In genomic region chr5:15688874-15689658, GRCm38 (mm10) we compare ENCODE assay signal across 18 mouse cellular contexts. TPM values are rescaled to one million over a fixed set of nuclear protein-coding genes. Genes with fewer than 3 reads are reported as not detected.
A peak's percentile ranks its signal among the peaks of the same experiment; 100 is the strongest.
DNase-seq lines count a peak whose midpoint lies in the region; ATAC-seq and TF ChIP-seq lines count a peak whose summit lies in the region.
"Not testable (repeated sequence)": the region's sequence is repeated elsewhere in the genome, so short reads cannot be mapped to it uniquely, and the experiment has no call there.
"Had no signal": no experiment of that assay in that cellular context is flagged by ENCODE, and none has a peak within 500 bp of the region (broad histone marks: within the 10 kb centered on the region; RNA-seq: fewer than 3 reads in every experiment).

No protein-coding gene starts in this region.

- ATAC-seq in cerebellum, adult (ENCODE audit: insufficient number of reproducible peaks, low FRiP score, low TSS enrichment) = 0 out of 2 replicates have a peak, but pooled peaks have one; percentile 61
- ATAC-seq in forebrain, embryonic 14.5 days = peak; percentile 62
- ATAC-seq in heart, embryonic 15.5 days (replicated peaks; ENCODE audit: insufficient number of reproducible peaks, insufficient read depth, low FRiP score, low read depth) = peak; percentile 85
- ATAC-seq in hindbrain, postnatal 0 days = peak; percentile 79
- peak; percentile 84 for ATAC-seq in kidney, postnatal 0 days (replicated peaks; ENCODE audit: low FRiP score, low read depth)
- ATAC-seq in liver, embryonic 14.5 days (ENCODE audit: insufficient read depth) = peak; percentile 48
- peak; percentile 81 for ATAC-seq in midbrain, embryonic 11.5 days (ENCODE audit: low FRiP score)
- ATAC-seq in neural tube, embryonic 13.5 days (ENCODE audit: low read depth) = peak; percentile 81

- not testable (repeated sequence) for H3K9ac ChIP-seq in forebrain, embryonic 14.5 days (ENCODE audit: low read length); heart, embryonic 15.5 days; hindbrain, postnatal 0 days (replicated peaks; ENCODE audit: low read length); kidney, postnatal 0 days (ENCODE audit: low read depth, low read length); liver, embryonic 14.5 days (replicated peaks); midbrain, embryonic 11.5 days (ENCODE audit: low read length); neural tube, embryonic 13.5 days

- H3K27ac ChIP-seq in forebrain, embryonic 14.5 days (ENCODE audit: low read depth, low read length); heart, embryonic 15.5 days; hindbrain, postnatal 0 days; kidney, postnatal 0 days; liver, embryonic 14.5 days; midbrain, embryonic 11.5 days (ENCODE audit: low read depth, low read length); neural tube, embryonic 13.5 days (replicated peaks): not testable (repeated sequence)

- not testable (repeated sequence) for H3K4me3 ChIP-seq in forebrain, embryonic 14.5 days (ENCODE audit: low read depth, low read length); heart, embryonic 15.5 days; hindbrain, postnatal 0 days (ENCODE audit: low read length); kidney, postnatal 0 days (replicated peaks; ENCODE audit: low read depth, low read length); liver, embryonic 14.5 days (ENCODE audit: insufficient read depth in 1 of 2, low read depth in 2 of 2, low read length in 2 of 2); midbrain, embryonic 11.5 days (ENCODE audit: low read depth, low read length); neural tube, embryonic 13.5 days

- not testable (repeated sequence) for DNase-seq in forebrain, embryonic 14.5 days (ENCODE audit: low spot score); hindbrain, postnatal 0 days (ENCODE audit: low spot score); kidney, postnatal 0 days (ENCODE audit: low spot score); liver, embryonic 14.5 days (ENCODE audit: low read depth in 3 of 3, low spot score in 3 of 3)
- DNase-seq in midbrain, embryonic 11.5 days (ENCODE audit: low spot score, missing footprints) = peak; percentile 53

- H3K4me1 ChIP-seq in forebrain, embryonic 14.5 days (ENCODE audit: control insufficient read depth, insufficient read depth, low read length); heart, embryonic 15.5 days (replicated peaks); hindbrain, postnatal 0 days (ENCODE audit: insufficient read depth, low read length); kidney, postnatal 0 days (replicated peaks; ENCODE audit: insufficient read depth, low read length); liver, embryonic 14.5 days (replicated peaks; ENCODE audit: control insufficient read depth in 2 of 2, insufficient read depth in 2 of 2, low read length in 1 of 2); midbrain, embryonic 11.5 days (ENCODE audit: control insufficient read depth, insufficient read depth, low read length); neural tube, embryonic 13.5 days (replicated peaks): not testable (repeated sequence)

- H3K9me3 ChIP-seq in forebrain, embryonic 14.5 days (replicated peaks; ENCODE audit: control insufficient read depth, low read length); hindbrain, postnatal 0 days (ENCODE audit: low read length); kidney, postnatal 0 days (replicated peaks; ENCODE audit: low read length); liver, embryonic 14.5 days (ENCODE audit: control insufficient read depth, low read length): not testable (repeated sequence)
- peaks cover 11% of the 10 kb centered on the region; the same call in 1 of the 2 replicates for H3K9me3 ChIP-seq in heart, embryonic 15.5 days (replicated peaks)
- H3K9me3 ChIP-seq in midbrain, embryonic 11.5 days (ENCODE audit: control insufficient read depth, low read length) = peaks cover 13% of the 10 kb centered on the region
- H3K9me3 ChIP-seq in neural tube, embryonic 13.5 days = peaks cover 36% of the 10 kb centered on the region

- H3K36me3 ChIP-seq in forebrain, embryonic 14.5 days (ENCODE audit: control insufficient read depth, insufficient read depth, low read length); heart, embryonic 15.5 days; hindbrain, postnatal 0 days (ENCODE audit: insufficient read depth, low read length); kidney, postnatal 0 days (ENCODE audit: insufficient read depth, low read length); liver, embryonic 14.5 days (replicated peaks; ENCODE audit: control insufficient read depth, insufficient read depth, low read depth); midbrain, embryonic 11.5 days (ENCODE audit: control insufficient read depth, insufficient read depth, low read length); neural tube, embryonic 13.5 days: not testable (repeated sequence)

- TF ChIP-seq EP300 in liver, embryonic 14.5 days (IDR thresholded peaks at IDR 0.05; ENCODE audit: low read depth) = not testable (repeated sequence)

- H3K27me3 ChIP-seq in forebrain, embryonic 14.5 days (replicated peaks; ENCODE audit: control insufficient read depth, insufficient read depth, low read length); heart, embryonic 15.5 days; hindbrain, postnatal 0 days (ENCODE audit: insufficient read depth, low read length); kidney, postnatal 0 days (ENCODE audit: insufficient read depth, low read length); liver, embryonic 14.5 days (ENCODE audit: control insufficient read depth, insufficient read depth, low read length); midbrain, embryonic 11.5 days (ENCODE audit: control insufficient read depth, insufficient read depth, low read length); neural tube, embryonic 13.5 days: not testable (repeated sequence)

- TF ChIP-seq CTCF in hindbrain, postnatal 0 days (IDR thresholded peaks at IDR 0.05; ENCODE audit: low read depth); kidney, postnatal 0 days (IDR thresholded peaks at IDR 0.05; ENCODE audit: low read depth); liver, embryonic 14.5 days (IDR thresholded peaks at IDR 0.05; ENCODE audit: low read depth): not testable (repeated sequence)

- 63% methylated on average over 4 of the region's 4 CpGs for WGBS in forebrain, embryonic 14.5 days
- 58% methylated on average over 4 of the region's 4 CpGs for WGBS in heart, embryonic 15.5 days
- WGBS in hindbrain, postnatal 0 days = 59% methylated on average over 4 of the region's 4 CpGs
- 57% methylated on average over 4 of the region's 4 CpGs for WGBS in kidney, postnatal 0 days
- 41% methylated on average over 4 of the region's 4 CpGs for WGBS in liver, embryonic 14.5 days (ENCODE audit: insufficient replicate concordance)
- 58% methylated on average over 4 of the region's 4 CpGs for WGBS in midbrain, embryonic 11.5 days
- WGBS in neural tube, embryonic 13.5 days = 61% methylated on average over 4 of the region's 4 CpGs

- H3K4me2 ChIP-seq in forebrain, embryonic 14.5 days (ENCODE audit: low read length); heart, embryonic 15.5 days; hindbrain, postnatal 0 days (ENCODE audit: low read depth, low read length); kidney, postnatal 0 days (ENCODE audit: low read length); liver, embryonic 14.5 days (ENCODE audit: low read depth); midbrain, embryonic 11.5 days; neural tube, embryonic 13.5 days: not testable (repeated sequence)

RNA-seq across cellular contexts. Expression of gene Speer4c, which starts 25.0 kb away (rescaled TPM):
- not detected in 2 replicates for polyA plus RNA-seq in forebrain, embryonic 14.5 days (2014; fragmentation: Nextera tagmentation; extraction: Ambion mirVana)
- polyA plus RNA-seq in heart, embryonic 15.5 days (2015; fragmentation: Nextera tagmentation; extraction: Ambion mirVana) = not detected in 2 replicates
- total RNA-seq in hindbrain, postnatal 0 days (2014; rRNA removed) = not detected in 2 replicates
- polyA plus RNA-seq in hindbrain, postnatal 0 days (2015; fragmentation: Nextera tagmentation; extraction: Ambion mirVana) = not detected in 2 replicates
- polyA plus RNA-seq in kidney, postnatal 0 days (2015; fragmentation: Nextera tagmentation; extraction: Ambion mirVana) = not detected in 2 replicates
- not detected in 2 replicates for polyA plus RNA-seq in liver, embryonic 14.5 days (2012; rRNA removed)
- polyA plus RNA-seq in liver, embryonic 14.5 days (2014; fragmentation: Nextera tagmentation; extraction: Ambion mirVana) = not detected in 2 replicates
- not detected in 2 replicates for polyA plus RNA-seq in midbrain, embryonic 11.5 days (2014; fragmentation: Nextera tagmentation; extraction: Ambion mirVana)
- polyA plus RNA-seq in neural tube, embryonic 13.5 days (2015; fragmentation: Nextera tagmentation; extraction: Ambion mirVana) = not detected in 2 replicates
- total RNA-seq: adrenal gland, postnatal 14 days; CH12.LX; gastrocnemius, postnatal 25 days; layer of hippocampus, postnatal 10 days; left cerebral cortex, postnatal 10 days; megakaryocyte, adult 5-6 weeks had no signal
- polyA plus RNA-seq: cortical plate, adult 2 months; heart, embryonic 10.5 days; urinary bladder, adult 2 months had no signal

RNA-seq across cellular contexts. Expression of gene 4930572O03Rik, which starts 32.2 kb away (rescaled TPM):
- not detected in 2 replicates for polyA plus RNA-seq in forebrain, embryonic 14.5 days (2014; fragmentation: Nextera tagmentation; extraction: Ambion mirVana)
- polyA plus RNA-seq in heart, embryonic 15.5 days (2015; fragmentation: Nextera tagmentation; extraction: Ambion mirVana) = not detected in 2 replicates
- total RNA-seq in hindbrain, postnatal 0 days (2014; rRNA removed) = not detected in 2 replicates
- polyA plus RNA-seq in hindbrain, postnatal 0 days (2015; fragmentation: Nextera tagmentation; extraction: Ambion mirVana) = not detected in 2 replicates
- not detected in 2 replicates for polyA plus RNA-seq in kidney, postnatal 0 days (2015; fragmentation: Nextera tagmentation; extraction: Ambion mirVana)
- polyA plus RNA-seq in liver, embryonic 14.5 days (2012; rRNA removed) = not detected in 2 replicates
- not detected in 2 replicates for polyA plus RNA-seq in liver, embryonic 14.5 days (2014; fragmentation: Nextera tagmentation; extraction: Ambion mirVana)
- not detected in 2 replicates for polyA plus RNA-seq in midbrain, embryonic 11.5 days (2014; fragmentation: Nextera tagmentation; extraction: Ambion mirVana)
- not detected in 2 replicates for polyA plus RNA-seq in neural tube, embryonic 13.5 days (2015; fragmentation: Nextera tagmentation; extraction: Ambion mirVana)
- total RNA-seq: adrenal gland, postnatal 14 days; CH12.LX; gastrocnemius, postnatal 25 days; layer of hippocampus, postnatal 10 days; left cerebral cortex, postnatal 10 days; megakaryocyte, adult 5-6 weeks had no signal
- polyA plus RNA-seq: cortical plate, adult 2 months; heart, embryonic 10.5 days; lung, adult 2 months; urinary bladder, adult 2 months had no signal
